Mouse (Mus musculus) liver, embryonic 11.5 days (tissue): ENCODE measurements around the gene Wdr43. TPM values are rescaled to one million over a fixed set of nuclear protein-coding genes. Genes with fewer than 3 reads are reported as not detected.
"Not testable (repeated sequence)": the region's sequence is repeated elsewhere in the genome, so short reads cannot be mapped to it uniquely, and the experiment has no call there.

ENCODE experiments used
- ATAC-seq: fragments of 200-750 bp; cut with Nextera tagmentation; replicated peaks from 2 replicates; pipeline ENCODE4 v1.8.0; 2017; ENCODE audit warnings: moderate number of reproducible peaks, mild to moderate bottlenecking, moderate TSS enrichment, moderate library complexity; ENCODE audit not compliant: low FRiP score
- DNase-seq: peaks from one replicate; pipeline ENCODE4 v3.0.0-alpha.2; 2017; ENCODE audit warnings: low spot score
- H3K27ac ChIP-seq: fragments of 300-500 bp; sonication (generic); 2 replicates; pipeline ENCODE4 v1.5.1; 2014; ENCODE audit warnings: mild to moderate bottlenecking, low read depth, low read length, control low read depth
- H3K27me3 ChIP-seq: fragments of 300-500 bp; sonication (generic); replicated peaks from 2 replicates; pipeline ENCODE4 v1.6.1; 2014; ENCODE audit warnings: low read length, mixed read lengths; ENCODE audit not compliant: control insufficient read depth, insufficient read depth
- H3K36me3 ChIP-seq: fragments of 300-500 bp; sonication (generic); 2 replicates; pipeline ENCODE4 v1.6.1; 2014; ENCODE audit warnings: mild to moderate bottlenecking, low read length, moderate library complexity, mixed read lengths; ENCODE audit not compliant: control insufficient read depth, insufficient read depth
- H3K4me1 ChIP-seq: fragments of 300-500 bp; sonication (generic); replicated peaks from 2 replicates; pipeline ENCODE4 v1.6.1; 2014; ENCODE audit warnings: low read length, mixed read lengths; ENCODE audit not compliant: control insufficient read depth, insufficient read depth
- H3K4me2 ChIP-seq: fragments of 300-500 bp; sonication (generic); 2 replicates; pipeline ENCODE4 v1.6.1; 2014; ENCODE audit warnings: mild to moderate bottlenecking, control low read depth, moderate library complexity
- H3K4me3 ChIP-seq: fragments of 300-500 bp; sonication (generic); 2 replicates; pipeline ENCODE4 v1.5.1; 2014; ENCODE audit warnings: low read depth, low read length, control low read depth
- H3K9ac ChIP-seq: fragments of 300-500 bp; sonication (generic); 2 replicates; pipeline ENCODE4 v1.6.1; 2014; ENCODE audit warnings: low read depth, low read length, control low read depth
- H3K9me3 ChIP-seq: fragments of 300-500 bp; sonication (generic); 2 replicates; pipeline ENCODE4 v1.6.1; 2016; ENCODE audit warnings: low read length, inconsistent platforms, mixed read lengths; ENCODE audit not compliant: control insufficient read depth
- WGBS: fragments of 180-500 bp; shearing (Covaris S2); extraction: QIAGEN DNeasy Blood & Tissue Kit; methylation state at CpG from one replicate; pipeline ENCODE4 v1.1.7; 2014; 5-methylcytosine and 5-hydroxymethylcytosine counted together
- polyA plus RNA-seq: library from polyadenylated mRNA; unstranded; fragments of >200 nt; fragmentation: Nextera tagmentation; extraction: Ambion mirVana; gene quantifications from 2 replicates; pipeline ENCODE4 v1.2.1, GENCODE M21; 2014

Wdr43 gene
- polyA plus RNA-seq, 1 experiment from 2014 or later = 140 TPM

GRCm38 (mm10) chr17:71631806-71632205 is 16.1 kb downstream of the Wdr43 start:
- 84% methylated on average over 10 of the region's 10 CpGs for WGBS
- no peaks in the 10 kb centered on the region for H3K27me3 ChIP-seq
- ATAC-seq = no peak
- H3K4me1 ChIP-seq = no peaks in the 10 kb centered on the region
- peaks cover 50% of the 10 kb centered on the region for H3K36me3 ChIP-seq
- H3K4me3 ChIP-seq = no peak overlapping the region
- H3K4me2 ChIP-seq = no peak overlapping the region
- no peak overlapping the region for H3K9ac ChIP-seq
- DNase-seq = no peak
- H3K27ac ChIP-seq = no peak overlapping the region
- no peaks in the 10 kb centered on the region for H3K9me3 ChIP-seq

- Histone ChIP-seq H3K27ac (no peak overlapping the region), H3K4me1 (no peaks in the 10 kb centered on the region), H3K4me2 (no peak overlapping the region), H3K9me3 (no peaks in the 10 kb centered on the region), H3K4me3 (no peak overlapping the region), H3K36me3 (peaks cover 47% of the 10 kb centered on the region), H3K9ac (no peak overlapping the region), H3K27me3 (no peaks in the 10 kb centered on the region)
- ATAC-seq (no peak), DNase-seq (no peak)
- 88% methylated on average over 8 of the region's 8 CpGs for WGBS
These were observed 17.7 kb downstream of the Wdr43 start for GRCm38 (mm10) chr17:71633350-71633749.

- H3K4me2 ChIP-seq = no peak overlapping the region
These were observed 21.1 kb downstream of the Wdr43 start for GRCm38 (mm10) chr17:71636786-71637185.

GRCm38 (mm10) chr17:71637750-71638265 is 22.1 kb downstream of the Wdr43 start:
- H3K9ac ChIP-seq = no peak overlapping the region
- no peaks in the 10 kb centered on the region for H3K9me3 ChIP-seq
- H3K4me2 ChIP-seq = no peak overlapping the region
- ATAC-seq = no peak
- no peaks in the 10 kb centered on the region for H3K27me3 ChIP-seq
- H3K4me1 ChIP-seq = no peaks in the 10 kb centered on the region
- 79% methylated on average over 4 of the region's 4 CpGs for WGBS
- no peak for DNase-seq
- no peak overlapping the region for H3K27ac ChIP-seq
- H3K4me3 ChIP-seq = no peak overlapping the region
- peaks cover 60% of the 10 kb centered on the region for H3K36me3 ChIP-seq

More at GRCm38 (mm10) chr17:71636786-71637185, 21.1 kb downstream of the Wdr43 start:
- Histone ChIP-seq H3K9me3 (no peaks in the 10 kb centered on the region), H3K4me3 (no peak overlapping the region), H3K27ac (no peak overlapping the region), H3K36me3 (peaks cover 56% of the 10 kb centered on the region), H3K4me1 (no peaks in the 10 kb centered on the region), H3K9ac (no peak overlapping the region), H3K27me3 (no peaks in the 10 kb centered on the region)
- 85% methylated on average over 8 of the region's 8 CpGs for WGBS
- DNase-seq = no peak
- ATAC-seq = no peak

GRCm38 (mm10) chr17:71639056-71639455 is 23.4 kb downstream of the Wdr43 start:
- not testable (repeated sequence) for H3K9ac ChIP-seq, H3K27ac ChIP-seq, H3K4me2 ChIP-seq, DNase-seq, ATAC-seq, H3K4me1 ChIP-seq, H3K27me3 ChIP-seq, H3K4me3 ChIP-seq, H3K9me3 ChIP-seq
- WGBS = 84% methylated on average over 5 of the region's 5 CpGs
- H3K36me3 ChIP-seq = peaks cover 54% of the 10 kb centered on the region

GRCm38 (mm10) chr17:71640421-71641085 is 24.9 kb downstream of the Wdr43 start:
- no peak overlapping the region for H3K9ac ChIP-seq
- H3K4me3 ChIP-seq = no peak overlapping the region
- H3K36me3 ChIP-seq = peaks cover 47% of the 10 kb centered on the region
- no peaks in the 10 kb centered on the region for H3K27me3 ChIP-seq
- 85% methylated on average over 9 of the region's 9 CpGs for WGBS
- H3K9me3 ChIP-seq = no peaks in the 10 kb centered on the region
- H3K4me1 ChIP-seq = no peaks in the 10 kb centered on the region
- no peak for ATAC-seq
- no peak overlapping the region for H3K4me2 ChIP-seq
- H3K27ac ChIP-seq = no peak overlapping the region
- no peak for DNase-seq

- 88% methylated on average over 3 of the region's 3 CpGs for WGBS
- Histone ChIP-seq H3K4me3 (no peak overlapping the region), H3K27me3 (no peaks in the 10 kb centered on the region), H3K4me1 (no peaks in the 10 kb centered on the region), H3K36me3 (peaks cover 45% of the 10 kb centered on the region), H3K27ac (no peak overlapping the region), H3K4me2 (no peak overlapping the region), H3K9ac (no peak overlapping the region), H3K9me3 (no peaks in the 10 kb centered on the region)
- DNase-seq = no peak
- ATAC-seq = no peak
These were observed 26.5 kb downstream of the Wdr43 start for GRCm38 (mm10) chr17:71642190-71642589.

- WGBS = 91% methylated on average over 9 of the region's 9 CpGs
- Histone ChIP-seq H3K27me3 (no peaks in the 10 kb centered on the region), H3K4me3 (no peak overlapping the region), H3K36me3 (peaks cover 22% of the 10 kb centered on the region; the same call in 1 of the 2 replicates), H3K9me3 (no peaks in the 10 kb centered on the region), H3K9ac (no peak overlapping the region), H3K27ac (no peak overlapping the region), H3K4me1 (no peaks in the 10 kb centered on the region), H3K4me2 (no peak overlapping the region)
- no peak for DNase-seq
- no peak for ATAC-seq
These were observed 34.3 kb downstream of the Wdr43 start for GRCm38 (mm10) chr17:71650011-71650410.

GRCm38 (mm10) chr17:71652495-71652894 is 36.8 kb downstream of the Wdr43 start:
- no peak overlapping the region for H3K4me3 ChIP-seq
- H3K9me3 ChIP-seq = no peaks in the 10 kb centered on the region
- DNase-seq (no peak), ATAC-seq (no peak)
- H3K9ac ChIP-seq = no peak overlapping the region
- H3K27me3 ChIP-seq = no peaks in the 10 kb centered on the region
- H3K36me3 ChIP-seq = peaks cover 28% of the 10 kb centered on the region
- no peak overlapping the region for H3K27ac ChIP-seq
- 88% methylated on average over 2 of the region's 2 CpGs for WGBS
- H3K4me1 ChIP-seq = no peaks in the 10 kb centered on the region
- H3K4me2 ChIP-seq = no peak overlapping the region
